Mouse (Mus musculus) forebrain, embryonic 11.5 days (tissue): ENCODE measurements at regions not wholly inside any gene's neighbourhood (a gene's known extent, or its start where the extent isn't known, plus 50 kb on each side); places are given as distances from the start of the nearest gene placed in this dataset.

ENCODE experiments used
- ATAC-seq: fragments of 200-750 bp; cut with Nextera tagmentation; replicated peaks from 2 replicates; pipeline ENCODE4 v1.8.0; 2017; ENCODE audit warnings: moderate TSS enrichment; ENCODE audit not compliant: low FRiP score
- DNase-seq: peaks from one replicate; pipeline ENCODE4 v3.0.0-alpha.2; 2017; ENCODE audit warnings: low spot score
- H3K27ac ChIP-seq: fragments of 300-500 bp; sonication (generic); 2 replicates; pipeline ENCODE4 v1.5.1; 2014; ENCODE audit warnings: low read depth, low read length
- H3K27me3 ChIP-seq: fragments of 300-500 bp; sonication (generic); 2 replicates; pipeline ENCODE4 v1.6.1; 2014; ENCODE audit warnings: mild to moderate bottlenecking, low read length, mixed read lengths; ENCODE audit not compliant: control insufficient read depth, insufficient read depth
- H3K36me3 ChIP-seq: fragments of 300-500 bp; sonication (generic); 2 replicates; pipeline ENCODE4 v1.6.1; 2014; ENCODE audit warnings: mild to moderate bottlenecking, low read length, moderate library complexity, mixed read lengths; ENCODE audit not compliant: control insufficient read depth, insufficient read depth
- H3K4me1 ChIP-seq: fragments of 300-500 bp; sonication (generic); replicated peaks from 2 replicates; pipeline ENCODE4 v1.6.1; 2014; ENCODE audit warnings: low read length, mixed read lengths; ENCODE audit not compliant: control insufficient read depth, insufficient read depth
- H3K4me2 ChIP-seq: fragments of 300-500 bp; sonication (generic); 2 replicates; pipeline ENCODE4 v1.6.1; 2014; ENCODE audit warnings: low read depth, mild to moderate bottlenecking, low read length, moderate library complexity, mixed read lengths; ENCODE audit not compliant: severe bottlenecking
- H3K4me3 ChIP-seq: fragments of 300-500 bp; sonication (generic); 2 replicates; pipeline ENCODE4 v1.5.1; 2014; ENCODE audit warnings: low read depth, low read length
- H3K9ac ChIP-seq: fragments of 300-500 bp; sonication (generic); 2 replicates; pipeline ENCODE4 v1.6.1; 2014; ENCODE audit warnings: low read length
- H3K9me3 ChIP-seq: fragments of 300-500 bp; sonication (generic); 2 replicates; pipeline ENCODE4 v1.6.1; 2016; ENCODE audit warnings: low read length, mixed read lengths; ENCODE audit not compliant: control insufficient read depth
- whole genome bisulfite sequencing: fragments of 180-500 bp; shearing (Covaris S2); extraction: QIAGEN DNeasy Blood & Tissue Kit; methylation state at CpG from one replicate; pipeline ENCODE4 v1.1.7; 2014; 5-methylcytosine and 5-hydroxymethylcytosine counted together

- 94% methylated on average over 1 of the region's 1 CpGs for WGBS
- Histone ChIP-seq H3K27me3 (no peaks in the 10 kb centered on the region), H3K9me3 (no peaks in the 10 kb centered on the region), H3K36me3 (no peaks in the 10 kb centered on the region), H3K4me2 (no peak overlapping the region), H3K9ac (no peak overlapping the region), H3K27ac (no peak overlapping the region), H3K4me3 (no peak overlapping the region), H3K4me1 (no peaks in the 10 kb centered on the region)
- ATAC-seq (no peak), DNase-seq (no peak)
Measured at GRCm38 (mm10) chr3:143706679-143707078, 498.3 kb downstream of the Lmo4 start.

- Histone ChIP-seq H3K36me3 (no peaks in the 10 kb centered on the region), H3K9me3 (no peaks in the 10 kb centered on the region), H3K27ac (no peak overlapping the region), H3K4me2 (no peak overlapping the region), H3K27me3 (no peaks in the 10 kb centered on the region), H3K9ac (no peak overlapping the region), H3K4me1 (no peaks in the 10 kb centered on the region), H3K4me3 (no peak overlapping the region)
- 87% methylated on average over 3 of the region's 3 CpGs for WGBS
- DNase-seq = no peak
- ATAC-seq = no peak
Measured at GRCm38 (mm10) chr3:143694817-143695216, 510.2 kb downstream of the Lmo4 start.

- no peak overlapping the region for H3K4me2 ChIP-seq
- H3K4me3 ChIP-seq = no peak overlapping the region
- H3K9ac ChIP-seq = no peak overlapping the region
- 91% methylated on average over 2 of the region's 2 CpGs for WGBS
- H3K4me1 ChIP-seq = no peaks in the 10 kb centered on the region
- no peak overlapping the region for H3K27ac ChIP-seq
- no peaks in the 10 kb centered on the region for H3K36me3 ChIP-seq
- no peak for DNase-seq
- no peaks in the 10 kb centered on the region for H3K9me3 ChIP-seq
- ATAC-seq = no peak
- no peaks in the 10 kb centered on the region for H3K27me3 ChIP-seq
Measured at GRCm38 (mm10) chr3:143685742-143686141, 519.3 kb downstream of the Lmo4 start.

GRCm38 (mm10) chr3:143678186-143678585 is 526.8 kb downstream of the Lmo4 start:
- Histone ChIP-seq H3K36me3 (no peaks in the 10 kb centered on the region), H3K9ac (no peak overlapping the region), H3K9me3 (no peaks in the 10 kb centered on the region), H3K4me1 (no peaks in the 10 kb centered on the region), H3K27ac (no peak overlapping the region), H3K4me2 (no peak overlapping the region), H3K4me3 (no peak overlapping the region), H3K27me3 (no peaks in the 10 kb centered on the region)
- DNase-seq (no peak), ATAC-seq (no peak)
- 97% methylated on average over 3 of the region's 3 CpGs for WGBS

- ATAC-seq (no peak), DNase-seq (no peak)
- no peak overlapping the region for H3K9ac ChIP-seq
- H3K27me3 ChIP-seq = no peaks in the 10 kb centered on the region
- no peak overlapping the region for H3K4me2 ChIP-seq
- WGBS = 89% methylated on average over 3 of the region's 3 CpGs
- H3K27ac ChIP-seq = no peak overlapping the region
- no peaks in the 10 kb centered on the region for H3K36me3 ChIP-seq
- no peaks in the 10 kb centered on the region for H3K4me1 ChIP-seq
- no peaks in the 10 kb centered on the region for H3K9me3 ChIP-seq
- H3K4me3 ChIP-seq = no peak overlapping the region
Measured at GRCm38 (mm10) chr3:143674855-143675254, 530.2 kb downstream of the Lmo4 start.

- ATAC-seq (no peak), DNase-seq (no peak)
- Histone ChIP-seq H3K9me3 (no peaks in the 10 kb centered on the region), H3K27me3 (no peaks in the 10 kb centered on the region), H3K4me3 (no peak overlapping the region), H3K36me3 (no peaks in the 10 kb centered on the region), H3K4me1 (no peaks in the 10 kb centered on the region), H3K27ac (no peak overlapping the region), H3K4me2 (no peak overlapping the region), H3K9ac (no peak overlapping the region)
- WGBS = 90% methylated on average over 7 of the region's 7 CpGs
Measured at GRCm38 (mm10) chr3:143674446-143674845, 530.6 kb downstream of the Lmo4 start.

- H3K36me3 ChIP-seq = no peaks in the 10 kb centered on the region
- no peak overlapping the region for H3K27ac ChIP-seq
- H3K9ac ChIP-seq = no peak overlapping the region
- ATAC-seq = no peak
- H3K4me2 ChIP-seq = no peak overlapping the region
- no peaks in the 10 kb centered on the region for H3K27me3 ChIP-seq
- H3K4me1 ChIP-seq = no peaks in the 10 kb centered on the region
- no peak overlapping the region for H3K4me3 ChIP-seq
- DNase-seq = no peak
- no peaks in the 10 kb centered on the region for H3K9me3 ChIP-seq
- 84% methylated on average over 5 of the region's 5 CpGs for WGBS
Measured at GRCm38 (mm10) chr3:143662041-143662685, 542.9 kb downstream of the Lmo4 start.

- DNase-seq (no peak), ATAC-seq (no peak)
- no peaks in the 10 kb centered on the region for H3K9me3 ChIP-seq
- no peak overlapping the region for H3K27ac ChIP-seq
- H3K4me2 ChIP-seq = no peak overlapping the region
- H3K27me3 ChIP-seq = no peaks in the 10 kb centered on the region
- no peak overlapping the region for H3K4me3 ChIP-seq
- no peak overlapping the region for H3K9ac ChIP-seq
- H3K4me1 ChIP-seq = no peaks in the 10 kb centered on the region
- WGBS = 88% methylated on average over 8 of the region's 8 CpGs
- H3K36me3 ChIP-seq = no peaks in the 10 kb centered on the region
Measured at GRCm38 (mm10) chr3:143659421-143659978, 545.5 kb downstream of the Lmo4 start.

GRCm38 (mm10) chr3:143647237-143647636 is 557.8 kb downstream of the Lmo4 start:
- Histone ChIP-seq H3K27me3 (no peaks in the 10 kb centered on the region), H3K36me3 (no peaks in the 10 kb centered on the region), H3K4me2 (no peak overlapping the region), H3K4me3 (no peak overlapping the region), H3K9me3 (no peaks in the 10 kb centered on the region), H3K4me1 (no peaks in the 10 kb centered on the region), H3K9ac (no peak overlapping the region), H3K27ac (no peak overlapping the region)
- WGBS = 87% methylated on average over 2 of the region's 2 CpGs
- ATAC-seq = no peak
- DNase-seq = no peak
